Mouse (Mus musculus) stomach, embryonic 14.5 days (tissue): ENCODE measurements around the gene Dnah12. TPM values are rescaled to one million over a fixed set of nuclear protein-coding genes. Genes with fewer than 3 reads are reported as not detected.
"Not testable (repeated sequence)": the region's sequence is repeated elsewhere in the genome, so short reads cannot be mapped to it uniquely, and the experiment has no call there.

ENCODE experiments used
- ATAC-seq: fragments of 200-750 bp; cut with Nextera tagmentation; 2 replicates; pipeline ENCODE4 v1.8.0; 2017; ENCODE audit warnings: low read depth, moderate TSS enrichment; ENCODE audit not compliant: insufficient number of reproducible peaks, insufficient read depth, low FRiP score
- H3K27ac ChIP-seq: fragments of 300-500 bp; sonication (generic); 2 replicates; pipeline ENCODE4 v1.5.1; 2014; ENCODE audit warnings: mild to moderate bottlenecking, low read length, moderate library complexity, mixed read lengths
- H3K27me3 ChIP-seq: fragments of 300-500 bp; sonication (generic); 2 replicates; pipeline ENCODE4 v1.6.1; 2014; ENCODE audit warnings: low read length, control low read depth, mixed read lengths; ENCODE audit not compliant: control insufficient read depth, insufficient read depth
- H3K36me3 ChIP-seq: fragments of 300-500 bp; sonication (generic); 2 replicates; pipeline ENCODE4 v1.6.1; 2014; ENCODE audit warnings: mild to moderate bottlenecking, control low read depth, low read length, moderate library complexity, mixed read lengths; ENCODE audit not compliant: control insufficient read depth, insufficient read depth
- H3K4me1 ChIP-seq: fragments of 300-500 bp; sonication (generic); 2 replicates; pipeline ENCODE4 v1.6.1; 2014; ENCODE audit warnings: low read length, control low read depth, mixed read lengths; ENCODE audit not compliant: control insufficient read depth, insufficient read depth
- H3K4me2 ChIP-seq: fragments of 300-500 bp; sonication (generic); replicated peaks from 2 replicates; pipeline ENCODE4 v1.6.1; 2014; ENCODE audit warnings: low read depth, low read length, control low read depth
- H3K4me3 ChIP-seq: fragments of 300-500 bp; sonication (generic); 2 replicates; pipeline ENCODE4 v1.5.1; 2014; ENCODE audit warnings: low read depth, low read length, control low read depth
- H3K9ac ChIP-seq: fragments of 300-500 bp; sonication (generic); replicated peaks from 2 replicates; pipeline ENCODE4 v1.6.1; 2014; ENCODE audit warnings: low read depth, mild to moderate bottlenecking, control low read depth, low read length, moderate library complexity, mixed read lengths
- H3K9me3 ChIP-seq: fragments of 300-500 bp; sonication (generic); 2 replicates; pipeline ENCODE4 v1.6.1; 2016; ENCODE audit warnings: low read depth, low read length, control low read depth; ENCODE audit not compliant: control insufficient read depth
- WGBS: fragments of 180-500 bp; shearing (Covaris S2); extraction: QIAGEN DNeasy Blood & Tissue Kit; methylation state at CpG from one replicate; pipeline ENCODE4 v1.1.7; 2014; 5-methylcytosine and 5-hydroxymethylcytosine counted together
- polyA plus RNA-seq: library from polyadenylated mRNA; unstranded; fragments of >200 nt; fragmentation: Nextera tagmentation; extraction: Ambion mirVana; gene quantifications from 2 replicates; pipeline ENCODE4 v1.2.1, GENCODE M21; 2014

Gene Dnah12
- polyA plus RNA-seq, 1 experiment from 2014 or later: not detected

- no peak for ATAC-seq
Measured at GRCm38 (mm10) chr14:26663851-26664250, 29.2 kb upstream of the Dnah12 start.

GRCm38 (mm10) chr14:26667991-26668370 is 25.1 kb upstream of the Dnah12 start:
- peaks cover 15% of the 10 kb centered on the region for H3K36me3 ChIP-seq
- 15% methylated on average over 6 of the region's 6 CpGs for WGBS
- no peaks in the 10 kb centered on the region for H3K9me3 ChIP-seq
- peaks cover 21% of the 10 kb centered on the region for H3K4me1 ChIP-seq
- H3K4me3 ChIP-seq: peak overlapping the region; percentile 59
- H3K9ac ChIP-seq: peak overlapping the region; percentile 77
- H3K27ac ChIP-seq: no peak overlapping the region
- no peak for ATAC-seq
- no peaks in the 10 kb centered on the region for H3K27me3 ChIP-seq
- H3K4me2 ChIP-seq: peak overlapping the region; percentile 97

More at GRCm38 (mm10) chr14:26663851-26664250, 29.2 kb upstream of the Dnah12 start:
- 85% methylated on average over 2 of the region's 2 CpGs for WGBS
- Histone ChIP-seq H3K27me3 (no peaks in the 10 kb centered on the region), H3K9ac (no peak overlapping the region), H3K36me3 (peaks cover 22% of the 10 kb centered on the region), H3K27ac (no peak overlapping the region), H3K9me3 (no peaks in the 10 kb centered on the region), H3K4me3 (no peak overlapping the region), H3K4me1 (peaks cover 18% of the 10 kb centered on the region; the same call in 1 of the 2 replicates), H3K4me2 (no peak overlapping the region)

DNA sequence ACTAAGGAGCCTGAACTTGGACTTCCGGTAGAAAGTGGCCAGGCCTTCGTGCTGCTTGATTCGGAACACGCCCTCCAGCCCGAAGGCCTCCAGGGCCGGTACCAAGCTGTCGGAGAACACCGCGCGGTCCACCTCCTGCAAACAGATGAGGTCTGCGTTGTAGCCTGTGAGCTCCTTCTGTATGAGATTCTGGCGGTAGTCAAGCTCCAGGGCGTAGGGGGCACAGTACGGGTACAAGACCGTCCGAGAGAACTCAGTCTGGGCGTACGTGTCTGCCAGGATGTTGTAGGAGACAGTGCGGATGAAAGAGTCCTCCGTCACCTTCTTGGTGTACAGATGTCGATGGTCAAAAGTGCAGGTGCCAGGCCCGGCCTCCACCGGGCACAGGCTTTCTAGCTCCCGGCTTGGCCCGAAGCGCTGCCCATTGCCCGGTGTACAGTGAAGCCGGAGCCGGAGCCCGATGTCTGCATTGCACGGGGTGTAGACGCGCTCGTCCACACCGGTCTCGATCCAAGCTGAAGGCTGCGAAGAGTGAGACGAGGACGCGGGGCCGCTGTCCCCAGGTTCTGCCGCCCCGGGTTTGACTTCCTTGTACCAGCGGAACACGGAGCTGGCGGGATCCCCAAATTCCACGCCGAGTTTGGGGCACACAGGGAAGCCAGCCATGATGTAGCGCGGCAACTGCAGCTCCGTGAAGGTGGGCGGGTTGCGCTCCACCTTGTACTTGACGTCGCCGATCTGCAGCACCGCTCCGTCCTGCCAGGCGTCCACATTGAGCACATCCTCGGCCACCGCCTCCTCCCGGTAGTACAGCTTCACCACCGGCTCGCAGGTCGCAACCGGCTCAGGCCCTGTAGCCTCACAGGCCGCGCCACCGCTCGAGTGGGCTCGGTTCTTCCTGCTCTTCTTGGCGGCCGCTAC is 24.4 kb upstream of the Dnah12 start:
- Histone ChIP-seq H3K4me1 (peaks cover 21% of the 10 kb centered on the region), H3K9ac (peak overlapping the region; percentile 77), H3K4me3 (peak overlapping the region; percentile 59), H3K27me3 (no peaks in the 10 kb centered on the region), H3K36me3 (peaks cover 11% of the 10 kb centered on the region), H3K4me2 (peak overlapping the region; percentile 97), H3K27ac (peak overlapping the region; percentile 89), H3K9me3 (no peaks in the 10 kb centered on the region)
- WGBS: under 1% methylated on average over 73 of the region's 73 CpGs
- ATAC-seq: peak; percentile 43; the same call in 1 of the 2 replicates

- Histone ChIP-seq H3K9ac (peak within 1 kb of the TSS; percentile 77), H3K27me3 (no peaks in the 10 kb centered on the region), H3K4me2 (peak within 1 kb of the TSS; percentile 97), H3K4me1 (peaks cover 21% of the 10 kb centered on the region), H3K36me3 (peaks cover 9% of the 10 kb centered on the region; the same call in 1 of the 2 replicates), H3K27ac (peak within 1 kb of the TSS; percentile 89), H3K9me3 (no peaks in the 10 kb centered on the region), H3K4me3 (peak within 1 kb of the TSS; percentile 59)
- WGBS: under 1% methylated on average over 70 of the region's 70 CpGs
- peak; percentile 88 for ATAC-seq
Measured at GRCm38 (mm10) chr14:26669292-26670073, 23.6 kb upstream of the Dnah12 start, which contains the start of gene Pde12. Gene Pde12, minus strand, starts transcription at chr14:26669883.

DNA sequence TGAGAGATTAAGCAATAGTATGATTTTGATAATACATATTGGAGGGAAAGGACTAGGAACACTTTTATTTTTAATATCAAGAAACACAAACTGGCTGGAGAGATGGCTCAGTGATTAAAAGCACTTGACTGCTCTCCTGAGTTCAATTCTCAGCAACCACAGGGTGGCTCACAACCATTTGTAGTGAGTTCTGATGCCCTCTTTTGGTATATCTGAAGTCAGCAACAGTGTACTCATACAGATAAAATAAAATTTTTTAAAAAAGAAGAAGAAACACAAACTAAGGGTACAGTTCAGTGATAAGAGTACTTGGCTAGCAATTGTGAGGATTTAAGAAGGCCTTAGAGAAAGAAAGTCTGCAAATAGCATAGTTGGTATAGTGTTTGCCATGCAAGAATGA is 22.1 kb upstream of the Dnah12 start:
- H3K4me3 ChIP-seq: no peak overlapping the region
- H3K27me3 ChIP-seq: no peaks in the 10 kb centered on the region
- H3K9me3 ChIP-seq: no peaks in the 10 kb centered on the region
- no peak overlapping the region for H3K27ac ChIP-seq
- no peak for ATAC-seq
- H3K9ac ChIP-seq: no peak overlapping the region
- H3K4me2 ChIP-seq: no peak overlapping the region
- H3K36me3 ChIP-seq: 0 out of 2 replicates have a peak, but pooled peaks cover under 1% of the 10 kb centered on the region
- H3K4me1 ChIP-seq: peaks cover 21% of the 10 kb centered on the region

DNA sequence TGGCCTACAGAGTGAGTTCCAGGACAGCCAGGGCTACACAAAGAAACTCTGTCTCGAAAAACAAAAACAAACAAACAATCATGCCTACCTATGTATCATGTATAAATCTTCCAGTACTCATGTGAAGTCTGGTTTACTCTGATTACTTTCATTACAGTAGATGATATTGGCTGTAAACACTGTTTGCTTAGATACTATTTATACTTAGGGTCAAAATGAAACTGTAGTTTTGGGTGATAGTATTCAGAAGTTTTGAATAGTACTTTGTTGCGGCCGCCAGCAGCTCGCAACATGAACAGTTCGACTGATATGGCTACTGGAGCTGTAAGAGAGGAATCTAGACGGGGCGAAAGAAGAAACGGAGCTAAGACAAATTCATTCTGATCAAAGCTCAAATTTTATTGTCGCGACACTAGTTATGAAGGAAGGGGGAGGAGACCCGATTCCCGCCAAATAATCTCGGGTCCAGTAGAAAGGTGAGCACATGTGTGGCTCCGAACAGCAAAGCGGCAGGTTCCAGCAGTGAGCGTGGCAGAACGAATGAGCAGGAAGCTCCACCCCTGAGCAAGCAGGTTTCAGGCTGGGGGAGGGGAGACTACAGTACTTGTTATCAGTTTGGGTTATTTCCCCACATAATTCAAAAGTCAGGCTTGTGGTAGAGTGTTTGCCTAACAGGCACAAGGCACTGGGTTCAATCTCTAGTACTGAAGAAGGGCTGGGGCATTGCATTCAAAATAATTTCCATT is 21.0 kb upstream of the Dnah12 start:
- not testable (repeated sequence) for H3K36me3 ChIP-seq, H3K9ac ChIP-seq, H3K4me2 ChIP-seq, H3K27ac ChIP-seq, H3K4me3 ChIP-seq, H3K27me3 ChIP-seq, ATAC-seq, H3K9me3 ChIP-seq
- peaks cover 14% of the 10 kb centered on the region for H3K4me1 ChIP-seq
- 64% methylated on average over 17 of the region's 17 CpGs for WGBS

DNA sequence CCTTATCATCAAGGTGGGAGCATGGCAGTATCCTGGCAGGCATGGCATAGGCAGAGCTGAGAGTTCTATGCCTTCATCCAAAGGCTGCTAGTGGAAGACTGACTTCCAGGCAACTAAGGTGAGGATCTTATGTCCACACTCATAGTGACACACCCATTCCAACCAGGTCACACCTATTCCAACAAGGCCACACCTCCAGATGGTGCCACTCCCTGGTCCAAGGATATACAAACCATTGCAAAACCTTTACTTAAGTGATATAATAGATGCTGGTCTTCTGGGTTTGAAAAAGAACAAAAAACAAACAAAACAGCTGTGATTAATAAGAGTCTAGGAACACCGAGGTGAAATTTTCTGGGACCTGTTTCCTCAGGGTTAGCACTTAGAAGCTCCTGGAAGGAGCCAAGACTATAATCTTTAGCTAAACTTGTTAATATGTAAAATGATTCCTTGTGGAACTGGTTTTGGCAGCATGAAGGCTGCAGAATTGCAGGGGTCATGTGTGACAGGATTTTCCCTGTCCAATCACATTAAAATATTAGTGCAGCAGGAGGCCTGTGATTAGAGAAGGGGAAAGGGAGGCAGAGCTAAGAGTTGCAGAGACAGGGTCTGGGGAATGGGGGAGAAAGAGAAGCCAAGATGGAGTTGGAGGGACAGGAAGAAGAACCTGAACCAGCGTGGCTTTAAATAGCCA is 18.5 kb upstream of the Dnah12 start:
- H3K27ac ChIP-seq, H3K4me3 ChIP-seq, H3K9ac ChIP-seq, H3K4me1 ChIP-seq, H3K36me3 ChIP-seq, H3K27me3 ChIP-seq, H3K4me2 ChIP-seq, H3K9me3 ChIP-seq: not testable (repeated sequence)
- 0 out of 2 replicates have a peak, but pooled peaks have one; percentile 37 for ATAC-seq
- WGBS: 76% methylated on average over 2 of the region's 2 CpGs
